Mouse (Mus musculus) urinary bladder, postnatal 10 days (tissue): ENCODE data around the gene Thumpd2.
A peak's percentile ranks its signal among the peaks of the same experiment; 100 is the strongest.

ENCODE experiments used
- DNase-seq: peaks from one replicate; pipeline ENCODE4 v3.0.0; 2022; ENCODE audit warnings: low spot score

The Thumpd2 gene

GRCm38 (mm10) chr17:81064979-81065311 lies at the start of gene Thumpd2:
Gene Thumpd2, minus strand, starts transcription at chr17:81065082.
- peak; percentile 66 for DNase-seq

DNA sequence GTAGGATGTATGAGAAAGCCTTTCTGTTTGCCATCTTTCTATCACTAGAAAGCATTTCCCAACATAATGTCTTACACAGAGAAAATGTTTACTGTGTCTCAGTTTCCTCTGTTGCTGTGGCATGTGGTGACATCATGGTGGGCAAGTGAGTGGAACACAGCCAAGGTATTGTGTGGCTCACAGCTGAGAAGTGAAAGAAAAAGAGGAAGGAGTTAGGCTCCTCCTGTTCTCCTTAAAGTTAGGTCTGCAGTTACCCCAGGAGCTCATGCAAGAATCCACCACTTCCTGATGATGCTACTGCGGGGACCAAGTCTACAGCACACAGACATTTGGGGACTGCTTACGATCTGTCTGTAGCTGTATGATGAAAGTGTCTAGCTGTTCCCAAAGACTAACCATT lies 39.4 kb upstream of the Thumpd2 start:
- DNase-seq, result no peak

DNA sequence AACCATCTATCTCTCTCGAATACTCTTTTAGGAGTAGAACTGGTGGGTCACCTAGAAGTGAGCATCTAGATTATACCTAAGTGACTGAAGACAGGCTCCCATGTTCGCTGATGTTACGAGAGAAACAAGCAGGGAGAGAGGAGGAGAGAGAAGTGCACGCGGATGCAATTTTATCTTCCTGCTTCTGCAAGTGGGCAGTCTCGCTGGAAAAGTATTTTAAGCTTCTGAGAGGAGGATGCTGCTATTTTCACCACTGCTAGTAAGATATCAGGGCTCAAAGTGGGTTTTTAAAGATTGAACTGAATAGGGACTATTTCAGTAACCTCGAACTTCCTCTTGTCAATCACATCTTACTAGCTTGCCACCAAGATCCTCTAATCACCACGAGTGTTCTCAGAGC lies 38.0 kb upstream of the Thumpd2 start:
- DNase-seq, result no peak

DNA sequence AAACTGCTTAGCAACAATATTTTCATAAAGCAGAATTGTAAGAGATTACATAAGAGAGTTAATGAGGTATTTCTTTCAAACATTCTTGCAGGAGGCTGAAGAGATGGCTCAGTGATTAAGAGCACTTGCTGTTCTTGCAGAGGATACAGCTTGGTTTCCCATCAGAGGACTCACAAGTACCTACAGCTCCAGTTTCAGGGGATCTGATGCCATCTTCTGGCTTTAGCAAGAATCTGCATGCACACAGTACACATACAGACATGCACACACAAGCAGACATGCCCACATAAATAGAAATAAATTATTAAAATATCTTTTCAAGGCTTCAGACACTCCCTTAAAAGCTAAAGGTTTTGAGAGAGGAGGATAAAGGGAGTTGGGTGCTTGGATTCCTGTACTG lies 33.6 kb upstream of the Thumpd2 start:
- DNase-seq, result no peak

DNA sequence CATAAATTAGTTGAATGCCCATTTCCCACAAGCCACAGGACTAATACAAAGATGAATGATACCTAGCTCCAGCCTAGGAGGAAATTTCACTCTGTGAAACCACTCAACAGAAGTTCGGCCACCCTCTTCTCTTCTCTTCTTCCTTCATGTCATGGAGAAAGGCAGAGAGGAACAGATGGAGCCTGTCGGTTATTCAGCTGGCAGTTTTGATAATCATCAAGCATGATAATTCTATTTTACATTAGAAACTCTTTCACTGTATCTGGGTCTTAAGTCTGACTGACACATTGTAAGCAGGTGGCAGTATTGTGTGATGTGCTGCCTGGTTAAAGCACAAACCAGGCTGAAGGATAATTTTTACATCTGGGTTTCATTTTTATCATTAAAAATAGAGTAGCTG lies 31.6 kb upstream of the Thumpd2 start:
- DNase-seq, result no peak

- DNase-seq, result no peak
These were observed 27.9 kb upstream of the Thumpd2 start for GRCm38 (mm10) chr17:81092794-81093193.

GRCm38 (mm10) chr17:81088866-81089265 lies 24.0 kb upstream of the Thumpd2 start:
- no peak for DNase-seq

GRCm38 (mm10) chr17:81087735-81088134 lies 22.9 kb upstream of the Thumpd2 start:
- DNase-seq, result no peak

- no peak for DNase-seq
These were observed 453 bp downstream of the Thumpd2 start for GRCm38 (mm10) chr17:81064279-81064978.

- DNase-seq, result no peak
These were observed 1.5 kb downstream of the Thumpd2 start for GRCm38 (mm10) chr17:81063346-81063745.

DNA sequence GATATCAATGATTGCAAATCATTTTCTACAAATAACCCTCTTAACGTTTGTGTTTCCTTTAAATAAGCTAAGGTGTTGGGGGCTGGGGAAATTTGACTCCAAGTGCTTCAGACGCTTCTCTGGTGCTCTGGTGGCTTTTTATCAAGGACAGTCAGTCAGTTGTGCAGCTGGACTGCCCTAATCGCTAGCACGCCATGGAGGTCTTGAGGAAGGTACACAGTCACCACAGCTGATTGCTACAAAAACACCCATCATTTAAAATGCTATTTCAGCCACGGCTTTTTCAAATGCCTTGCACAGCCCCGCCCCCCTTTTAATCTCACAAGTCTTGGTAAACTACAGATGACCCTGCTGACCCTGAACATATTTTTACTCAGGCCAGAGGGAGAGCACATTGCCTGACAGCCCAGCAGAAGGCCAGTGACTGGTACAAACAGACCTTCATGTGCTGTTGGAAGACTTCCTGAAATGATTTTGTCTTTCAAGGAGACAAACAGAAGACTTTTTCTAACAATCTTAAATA lies 2.5 kb downstream of the Thumpd2 start:
- no peak for DNase-seq

DNA sequence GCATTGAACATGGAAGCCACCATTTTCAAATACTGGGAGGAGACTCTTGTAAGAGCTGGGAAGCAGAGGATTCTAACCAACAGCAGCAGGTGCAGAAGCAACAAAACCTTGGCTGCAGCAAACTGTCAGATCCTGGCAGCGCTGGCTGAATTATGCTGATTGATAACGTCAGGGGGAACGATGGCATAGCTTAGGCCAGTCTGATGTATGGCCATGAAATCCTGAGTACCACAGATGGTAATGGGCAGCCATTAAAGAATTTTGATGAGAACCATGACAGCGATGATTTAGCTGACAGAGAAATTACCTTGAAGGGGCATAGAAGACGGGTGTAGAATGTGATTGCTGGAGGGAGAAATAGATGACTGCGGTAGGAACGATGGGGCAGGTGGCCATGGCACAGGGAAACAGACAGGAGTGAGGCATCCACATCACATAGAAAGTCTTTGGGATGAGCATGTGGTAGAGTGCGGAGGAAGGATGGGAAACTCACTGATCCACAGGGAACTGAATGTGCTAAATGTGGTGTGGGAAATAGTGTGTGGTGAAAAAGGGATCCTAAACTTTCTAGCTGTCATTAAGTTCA lies 8.0 kb downstream of the Thumpd2 start:
- DNase-seq, result no peak

GRCm38 (mm10) chr17:81056035-81056434 lies 8.8 kb downstream of the Thumpd2 start:
- no peak for DNase-seq

- no peak for DNase-seq
These were observed 9.4 kb downstream of the Thumpd2 start for GRCm38 (mm10) chr17:81055522-81055921.

DNA sequence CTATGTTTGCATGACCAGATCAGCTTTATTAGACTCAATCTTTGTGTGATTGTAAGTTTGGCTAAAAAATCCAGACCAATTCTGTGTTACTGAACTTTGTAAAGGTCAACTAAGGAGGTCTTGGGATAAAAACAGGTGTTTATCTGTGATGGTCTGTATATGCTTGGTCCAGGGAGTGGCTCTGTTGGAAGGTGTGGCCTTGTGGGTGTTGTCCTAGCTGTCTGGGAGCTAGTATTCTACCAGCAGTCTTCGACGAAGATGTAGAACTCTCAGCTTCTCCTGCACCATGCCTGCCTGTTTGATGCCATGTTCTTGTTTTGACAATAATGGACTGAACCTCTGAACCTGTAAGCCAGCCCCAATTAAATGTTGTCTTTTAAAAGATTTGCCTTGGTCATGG lies 11.6 kb downstream of the Thumpd2 start:
- no peak for DNase-seq

DNA sequence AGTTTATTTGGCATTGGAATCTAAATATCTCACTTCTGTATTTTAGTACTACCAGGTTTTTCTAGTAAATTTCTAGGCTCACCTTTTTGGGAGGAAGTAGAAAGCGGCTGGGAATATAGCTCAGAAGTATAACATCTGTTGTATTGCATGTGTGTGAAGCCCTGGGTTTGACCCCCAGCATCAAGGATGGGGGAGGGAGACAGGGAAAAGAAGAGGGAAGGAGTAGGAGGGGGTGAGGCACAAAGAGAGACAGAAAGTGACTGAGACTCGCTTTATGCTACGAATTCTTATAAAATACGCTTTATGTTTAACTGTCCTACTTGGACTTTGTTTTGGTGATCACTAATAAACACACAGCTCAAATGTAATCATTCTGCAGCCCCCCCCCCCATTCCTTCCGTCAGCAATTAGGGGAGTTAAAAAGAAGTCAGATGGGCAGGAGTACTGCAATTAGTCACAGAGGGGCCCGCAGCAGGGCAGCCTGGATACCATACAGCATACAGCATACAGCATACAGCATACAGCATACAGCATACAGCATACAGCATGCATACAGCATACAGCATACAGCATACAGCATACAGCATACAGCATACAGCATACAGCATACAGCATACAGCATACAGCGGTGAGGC lies 16.8 kb downstream of the Thumpd2 start:
- no peak for DNase-seq

- DNase-seq, result no peak
These were observed 19.2 kb downstream of the Thumpd2 start for GRCm38 (mm10) chr17:81045525-81046150.

DNA sequence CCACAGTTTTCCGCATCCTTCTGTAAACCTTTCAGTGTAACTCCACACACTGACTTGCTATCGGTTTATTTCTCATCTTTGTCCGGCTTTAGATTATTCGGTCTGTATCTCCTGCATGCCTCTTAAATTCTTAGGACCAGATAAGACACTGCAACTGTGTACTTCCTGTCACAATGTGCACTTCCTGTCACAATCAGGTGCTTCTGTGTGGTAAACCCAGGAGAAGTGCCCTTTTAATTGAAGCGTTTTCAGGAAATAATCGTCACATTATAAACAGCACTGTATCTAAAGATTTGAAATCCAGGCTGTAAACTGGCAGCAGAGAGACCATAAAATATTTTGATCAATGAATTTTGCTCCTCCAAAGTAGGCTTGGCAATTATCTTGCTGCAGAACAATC lies 19.8 kb downstream of the Thumpd2 start:
- no peak for DNase-seq

- DNase-seq, result no peak
These were observed 20.5 kb downstream of the Thumpd2 start for GRCm38 (mm10) chr17:81044356-81044755.

GRCm38 (mm10) chr17:81041662-81042061 lies 23.2 kb downstream of the Thumpd2 start:
- DNase-seq, result no peak

DNA sequence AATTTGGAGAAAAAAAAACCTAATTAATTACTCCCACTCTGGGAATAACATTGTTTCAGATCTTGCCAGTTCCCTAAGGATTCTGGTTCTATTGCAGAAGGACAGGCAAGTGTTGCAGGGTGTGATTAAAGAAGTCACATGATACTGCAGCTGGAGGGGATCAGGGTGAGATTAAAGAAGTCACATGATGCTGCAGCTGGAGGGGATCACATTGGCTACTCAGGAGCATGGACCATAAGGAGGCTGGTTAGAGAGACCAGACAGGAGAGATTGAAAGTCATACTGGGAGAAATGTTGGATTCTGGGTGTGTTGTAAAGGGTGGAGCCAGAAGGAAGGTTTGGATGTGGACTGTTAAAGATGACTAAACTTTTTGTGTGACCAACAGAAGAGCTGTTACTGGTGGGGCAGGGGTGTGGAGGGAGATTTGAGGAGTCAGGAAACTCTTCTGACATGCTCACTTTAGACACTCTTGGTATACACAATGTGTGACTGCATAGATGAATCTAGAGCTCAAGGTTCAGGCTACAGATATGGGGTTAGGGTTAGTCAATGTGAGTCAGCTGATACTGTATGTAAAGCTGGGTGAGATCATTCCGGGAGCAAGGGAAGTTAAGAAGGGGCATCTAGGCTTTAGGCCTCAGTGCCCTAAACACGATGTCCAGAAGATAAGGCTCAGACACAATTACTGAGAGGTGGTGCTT lies 26.0 kb downstream of the Thumpd2 start:
- DNase-seq, result no peak

DNA sequence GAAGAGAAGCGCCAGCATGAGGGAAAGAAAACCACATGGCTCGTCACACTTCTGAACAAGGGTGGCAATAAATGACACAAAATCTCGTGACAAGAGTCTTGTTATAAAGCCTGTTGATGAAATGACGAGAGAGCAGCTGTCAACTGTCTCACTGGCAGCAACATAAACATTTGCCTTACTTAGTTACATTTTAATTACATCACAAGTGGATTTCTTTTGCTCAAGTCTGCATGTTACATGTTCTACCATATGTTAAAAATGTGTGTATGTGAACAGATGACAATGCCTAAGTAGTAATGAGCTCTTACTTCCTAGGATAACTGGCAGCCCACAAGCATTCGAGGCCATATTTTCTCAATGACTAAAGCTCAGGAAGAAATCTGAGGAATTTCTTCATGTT lies 29.5 kb downstream of the Thumpd2 start:
- DNase-seq, result no peak
